Mouse (Mus musculus): ENCODE results near the gene Dkk3. TPM values are rescaled to one million over a fixed set of nuclear protein-coding genes. Genes with fewer than 3 reads are reported as not detected.

The Dkk3 gene
- total and polyA plus RNA-seq, 2 experiments = 0.39 to 0.65 TPM

- TF ChIP-seq POLR2A (IDR thresholded peaks at IDR 0.05; ENCODE audit: extremely low read depth, insufficient read depth, low read length) (no peak), CTCF (IDR thresholded peaks at IDR 0.05; ENCODE audit: low read depth, low read length) (no peak)
These were observed 40.8 kb downstream of the Dkk3 start for GRCm38 (mm10) chr7:112118086-112118485.

GRCm38 (mm10) chr7:112117501-112117900, 41.4 kb downstream of the Dkk3 start:
- no peaks in the 10 kb centered on the region for H3K36me3 ChIP-seq (ENCODE audit: control insufficient read depth, insufficient read depth, low read length)
- no peaks in the 10 kb centered on the region for H3K27me3 ChIP-seq (ENCODE audit: control insufficient read depth, insufficient read depth, low read length)
- TF ChIP-seq POLR2A (IDR thresholded peaks at IDR 0.05; ENCODE audit: extremely low read depth, insufficient read depth, low read length) (no peak), CTCF (IDR thresholded peaks at IDR 0.05; ENCODE audit: low read depth, low read length) (no peak)
- no peak overlapping the region for H3K4me3 ChIP-seq (ENCODE audit: insufficient read depth, low read depth, low read length)
- no peaks in the 10 kb centered on the region for H3K4me1 ChIP-seq (ENCODE audit: control insufficient read depth, insufficient read depth, low read length)
- H3K9ac ChIP-seq (ENCODE audit: low read depth, low read length) = no peak overlapping the region
- H3K27ac ChIP-seq (replicated peaks; ENCODE audit: insufficient read depth, low read depth, low read length) = no peak overlapping the region
- 90% methylated on average over 7 of the region's 7 CpGs for WGBS
- H3K79me2 ChIP-seq (ENCODE audit: control insufficient read depth, insufficient read depth, low read length) = no peaks in the 10 kb centered on the region
- no peak for DNase-seq (ENCODE audit: extremely low read depth, low read depth, low spot score)

More at GRCm38 (mm10) chr7:112118086-112118485, 40.8 kb downstream of the Dkk3 start:
- Histone ChIP-seq H3K4me1 (ENCODE audit: control insufficient read depth, insufficient read depth, low read length) (no peaks in the 10 kb centered on the region), H3K27me3 (ENCODE audit: control insufficient read depth, insufficient read depth, low read length) (no peaks in the 10 kb centered on the region), H3K36me3 (ENCODE audit: control insufficient read depth, insufficient read depth, low read length) (no peaks in the 10 kb centered on the region), H3K4me3 (ENCODE audit: insufficient read depth, low read depth, low read length) (no peak overlapping the region), H3K79me2 (ENCODE audit: control insufficient read depth, insufficient read depth, low read length) (no peaks in the 10 kb centered on the region), H3K9ac (ENCODE audit: low read depth, low read length) (no peak overlapping the region), H3K27ac (replicated peaks; ENCODE audit: insufficient read depth, low read depth, low read length) (no peak overlapping the region)
- DNase-seq (ENCODE audit: extremely low read depth, low read depth, low spot score) = no peak
- 96% methylated on average over 7 of the region's 7 CpGs for WGBS

GRCm38 (mm10) chr7:112110638-112111372, 48.1 kb downstream of the Dkk3 start:
- TF ChIP-seq POLR2A (IDR thresholded peaks at IDR 0.05; ENCODE audit: extremely low read depth, insufficient read depth, low read length) = no peak
- TF ChIP-seq CTCF (IDR thresholded peaks at IDR 0.05; ENCODE audit: low read depth, low read length) = no peak
- 91% methylated on average over 19 of the region's 19 CpGs for WGBS
- H3K36me3 ChIP-seq (ENCODE audit: control insufficient read depth, insufficient read depth, low read length) = peaks cover 46% of the 10 kb centered on the region

GRCm38 (mm10) chr7:112108757-112109156, 50.1 kb downstream of the Dkk3 start:
- DNase-seq (ENCODE audit: extremely low read depth, low read depth, low spot score) = no peak
- H3K27ac ChIP-seq (replicated peaks; ENCODE audit: insufficient read depth, low read depth, low read length) = no peak overlapping the region
- no peak overlapping the region for H3K9ac ChIP-seq (ENCODE audit: low read depth, low read length)
- no peaks in the 10 kb centered on the region for H3K27me3 ChIP-seq (ENCODE audit: control insufficient read depth, insufficient read depth, low read length)
- peaks cover 58% of the 10 kb centered on the region for H3K36me3 ChIP-seq (ENCODE audit: control insufficient read depth, insufficient read depth, low read length)
- no peak for TF ChIP-seq POLR2A (IDR thresholded peaks at IDR 0.05; ENCODE audit: extremely low read depth, insufficient read depth, low read length)
- H3K79me2 ChIP-seq (ENCODE audit: control insufficient read depth, insufficient read depth, low read length) = no peaks in the 10 kb centered on the region
- no peaks in the 10 kb centered on the region for H3K4me1 ChIP-seq (ENCODE audit: control insufficient read depth, insufficient read depth, low read length)
- H3K4me3 ChIP-seq (ENCODE audit: insufficient read depth, low read depth, low read length) = no peak overlapping the region

More at GRCm38 (mm10) chr7:112110638-112111372, 48.1 kb downstream of the Dkk3 start:
- H3K9ac ChIP-seq (ENCODE audit: low read depth, low read length) = no peak overlapping the region
- H3K4me3 ChIP-seq (ENCODE audit: insufficient read depth, low read depth, low read length) = no peak overlapping the region
- DNase-seq (ENCODE audit: extremely low read depth, low read depth, low spot score) = no peak
- no peak overlapping the region for H3K27ac ChIP-seq (replicated peaks; ENCODE audit: insufficient read depth, low read depth, low read length)
- H3K4me1 ChIP-seq (ENCODE audit: control insufficient read depth, insufficient read depth, low read length) = no peaks in the 10 kb centered on the region
- H3K79me2 ChIP-seq (ENCODE audit: control insufficient read depth, insufficient read depth, low read length) = no peaks in the 10 kb centered on the region
- no peaks in the 10 kb centered on the region for H3K27me3 ChIP-seq (ENCODE audit: control insufficient read depth, insufficient read depth, low read length)

- DNase-seq (ENCODE audit: extremely low read depth, low read depth, low spot score) = no peak
- Histone ChIP-seq H3K9ac (ENCODE audit: low read depth, low read length) (no peak overlapping the region), H3K27me3 (ENCODE audit: control insufficient read depth, insufficient read depth, low read length) (no peaks in the 10 kb centered on the region), H3K4me3 (ENCODE audit: insufficient read depth, low read depth, low read length) (no peak overlapping the region), H3K4me1 (ENCODE audit: control insufficient read depth, insufficient read depth, low read length) (peaks cover 3% of the 10 kb centered on the region; the same call in 1 of the 2 replicates), H3K36me3 (ENCODE audit: control insufficient read depth, insufficient read depth, low read length) (peaks cover 71% of the 10 kb centered on the region), H3K27ac (replicated peaks; ENCODE audit: insufficient read depth, low read depth, low read length) (no peak overlapping the region), H3K79me2 (ENCODE audit: control insufficient read depth, insufficient read depth, low read length) (no peaks in the 10 kb centered on the region)
- no peak for TF ChIP-seq CTCF (IDR thresholded peaks at IDR 0.05; ENCODE audit: low read depth, low read length)
- no peak for TF ChIP-seq POLR2A (IDR thresholded peaks at IDR 0.05; ENCODE audit: extremely low read depth, insufficient read depth, low read length)
- WGBS = 89% methylated on average over 5 of the region's 5 CpGs
These were observed 55.0 kb downstream of the Dkk3 start for GRCm38 (mm10) chr7:112103816-112104215.

- no peak for DNase-seq (ENCODE audit: extremely low read depth, low read depth, low spot score)
- TF ChIP-seq POLR2A (IDR thresholded peaks at IDR 0.05; ENCODE audit: extremely low read depth, insufficient read depth, low read length) = no peak
- TF ChIP-seq CTCF (IDR thresholded peaks at IDR 0.05; ENCODE audit: low read depth, low read length) = no peak
- Histone ChIP-seq H3K79me2 (ENCODE audit: control insufficient read depth, insufficient read depth, low read length) (no peaks in the 10 kb centered on the region), H3K27me3 (ENCODE audit: control insufficient read depth, insufficient read depth, low read length) (no peaks in the 10 kb centered on the region), H3K4me3 (ENCODE audit: insufficient read depth, low read depth, low read length) (no peak overlapping the region), H3K36me3 (ENCODE audit: control insufficient read depth, insufficient read depth, low read length) (peaks cover 66% of the 10 kb centered on the region), H3K27ac (replicated peaks; ENCODE audit: insufficient read depth, low read depth, low read length) (no peak overlapping the region), H3K4me1 (ENCODE audit: control insufficient read depth, insufficient read depth, low read length) (peaks cover 6% of the 10 kb centered on the region; the same call in 1 of the 2 replicates), H3K9ac (ENCODE audit: low read depth, low read length) (no peak overlapping the region)
- 50% methylated on average over 5 of the region's 5 CpGs for WGBS
These were observed 55.9 kb downstream of the Dkk3 start for GRCm38 (mm10) chr7:112102933-112103332.

Measured in liver, adult 2 months (tissue).